Mouse (Mus musculus): ENCODE measurements around the gene Col7a1.

The Col7a1 gene

DNA sequence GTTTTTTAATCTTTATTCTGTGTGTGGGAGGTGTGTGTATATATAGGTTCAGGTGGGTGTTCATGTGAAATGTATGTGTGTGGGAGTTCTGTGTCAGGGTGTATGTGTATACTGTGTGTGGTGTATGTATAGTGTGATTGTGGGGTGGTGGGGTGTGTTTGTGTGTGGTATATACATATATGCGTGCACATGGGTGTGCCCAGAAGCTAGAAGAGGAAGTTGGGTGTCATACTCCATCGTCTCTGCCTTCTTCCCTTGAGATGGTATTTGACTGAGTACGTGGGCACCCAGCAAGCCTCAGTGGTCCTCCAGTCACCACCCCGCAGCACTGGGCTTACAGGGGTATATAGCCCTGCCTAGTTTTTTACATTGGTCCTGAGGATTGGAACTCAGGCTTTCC lies 68.0 kb downstream of the Col7a1 start:
- DNase-seq (ENCODE audit: low read depth, low spot score) = no peak

- DNase-seq (ENCODE audit: low read depth, low spot score) = no peak
These were observed 69.7 kb downstream of the Col7a1 start for GRCm38 (mm10) chr9:109022866-109023685.

GRCm38 (mm10) chr9:109027521-109027920 lies 74.1 kb downstream of the Col7a1 start:
- no peak for DNase-seq (ENCODE audit: low read depth, low spot score)

- DNase-seq (ENCODE audit: low read depth, low spot score) = no peak
These were observed 75.0 kb downstream of the Col7a1 start for GRCm38 (mm10) chr9:109028421-109028820.

- no peak for DNase-seq (ENCODE audit: low read depth, low spot score)
These were observed 75.5 kb downstream of the Col7a1 start for GRCm38 (mm10) chr9:109028919-109029318.

- DNase-seq (ENCODE audit: low read depth, low spot score) = no peak
These were observed 76.9 kb downstream of the Col7a1 start for GRCm38 (mm10) chr9:109030312-109030711.

GRCm38 (mm10) chr9:109031001-109031400 lies 77.6 kb downstream of the Col7a1 start:
- DNase-seq (ENCODE audit: low read depth, low spot score) = no peak

GRCm38 (mm10) chr9:109031686-109032085 lies 78.3 kb downstream of the Col7a1 start:
- DNase-seq (ENCODE audit: low read depth, low spot score) = no peak

DNA sequence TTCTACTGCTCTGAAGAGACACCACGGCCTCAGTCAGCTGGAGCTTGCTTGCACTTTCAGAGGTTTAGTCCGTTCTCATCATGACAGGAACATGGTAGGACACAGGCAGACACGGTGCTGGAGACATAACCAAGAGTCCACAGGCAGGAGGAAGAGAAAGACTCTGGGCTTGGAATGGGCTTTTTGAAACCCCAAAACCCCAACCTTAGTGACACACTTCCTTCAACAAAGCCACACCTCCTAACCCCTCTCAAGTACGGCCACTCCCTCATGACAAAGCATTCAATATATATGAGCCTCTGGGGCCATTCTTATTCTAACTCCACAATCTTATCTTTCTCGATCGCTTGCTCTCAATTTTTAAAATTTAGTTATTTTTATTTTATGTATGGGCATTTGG lies 79.0 kb downstream of the Col7a1 start:
- no peak for DNase-seq (ENCODE audit: low read depth, low spot score)
